Mouse (Mus musculus): ENCODE results near the gene Wdr6. TPM values are rescaled to one million over a fixed set of nuclear protein-coding genes. Genes with fewer than 3 reads are reported as not detected.

The Wdr6 gene
- polyA plus RNA-seq, 1 experiment from 2014 or later = 274 TPM

GRCm38 (mm10) chr9:108577025-108577424, 1.5 kb downstream of the Wdr6 start:
- Histone ChIP-seq H3K9ac (replicated peaks; ENCODE audit: low read length) (peak overlapping the region; percentile 94), H3K4me1 (ENCODE audit: control insufficient read depth, insufficient read depth, low read length) (peaks cover 51% of the 10 kb centered on the region), H3K9me3 (ENCODE audit: control insufficient read depth, low read length) (no peaks in the 10 kb centered on the region), H3K27ac (replicated peaks; ENCODE audit: low read depth, low read length) (0 out of 2 replicates have a peak overlapping the region, but pooled peaks have one; percentile 98), H3K4me3 (replicated peaks; ENCODE audit: low read depth, low read length) (peak overlapping the region; percentile 77), H3K4me2 (ENCODE audit: low read length) (peak overlapping the region; percentile 91), H3K36me3 (ENCODE audit: control insufficient read depth, insufficient read depth, low read length) (peaks cover 51% of the 10 kb centered on the region), H3K27me3 (ENCODE audit: control insufficient read depth, insufficient read depth, low read length) (no peaks in the 10 kb centered on the region)
- DNase-seq = no peak
- no peak for ATAC-seq (ENCODE audit: low FRiP score, low TSS enrichment)
- WGBS = 42% methylated on average over 6 of the region's 6 CpGs

- Histone ChIP-seq H3K4me3 (replicated peaks; ENCODE audit: low read depth, low read length) (peak overlapping the region; percentile 77; the same call in 1 of the 2 replicates), H3K27ac (replicated peaks; ENCODE audit: low read depth, low read length) (no peak overlapping the region), H3K4me1 (ENCODE audit: control insufficient read depth, insufficient read depth, low read length) (peaks cover 53% of the 10 kb centered on the region), H3K36me3 (ENCODE audit: control insufficient read depth, insufficient read depth, low read length) (peaks cover 58% of the 10 kb centered on the region), H3K4me2 (ENCODE audit: low read length) (peak overlapping the region; percentile 91), H3K27me3 (ENCODE audit: control insufficient read depth, insufficient read depth, low read length) (no peaks in the 10 kb centered on the region), H3K9ac (replicated peaks; ENCODE audit: low read length) (no peak overlapping the region; the same call in 1 of the 2 replicates), H3K9me3 (ENCODE audit: control insufficient read depth, low read length) (no peaks in the 10 kb centered on the region)
- ATAC-seq (ENCODE audit: low FRiP score, low TSS enrichment) (no peak), DNase-seq (no peak)
- 91% methylated on average over 37 of the region's 37 CpGs for WGBS
Measured at GRCm38 (mm10) chr9:108575321-108576297, 2.9 kb downstream of the Wdr6 start.

GRCm38 (mm10) chr9:108574921-108575320, 3.6 kb downstream of the Wdr6 start:
- no peak overlapping the region for H3K27ac ChIP-seq (replicated peaks; ENCODE audit: low read depth, low read length)
- H3K9me3 ChIP-seq (ENCODE audit: control insufficient read depth, low read length) = no peaks in the 10 kb centered on the region
- ATAC-seq (ENCODE audit: low FRiP score, low TSS enrichment) (no peak), DNase-seq (no peak)
- WGBS = 84% methylated on average over 12 of the region's 12 CpGs
- peaks cover 58% of the 10 kb centered on the region for H3K36me3 ChIP-seq (ENCODE audit: control insufficient read depth, insufficient read depth, low read length)
- no peak overlapping the region for H3K4me3 ChIP-seq (replicated peaks; ENCODE audit: low read depth, low read length)
- peaks cover 60% of the 10 kb centered on the region for H3K4me1 ChIP-seq (ENCODE audit: control insufficient read depth, insufficient read depth, low read length)
- no peaks in the 10 kb centered on the region for H3K27me3 ChIP-seq (ENCODE audit: control insufficient read depth, insufficient read depth, low read length)
- H3K4me2 ChIP-seq (ENCODE audit: low read length) = peak overlapping the region; percentile 29
- H3K9ac ChIP-seq (replicated peaks; ENCODE audit: low read length) = no peak overlapping the region; the same call in 1 of the 2 replicates

GRCm38 (mm10) chr9:108573774-108574690, 4.5 kb downstream of the Wdr6 start:
- peak overlapping the region; percentile 29; the same call in 1 of the 2 replicates for H3K4me2 ChIP-seq (ENCODE audit: low read length)
- 0 out of 2 replicates have a peak overlapping the region, but pooled peaks have one; percentile 26 for H3K27ac ChIP-seq (replicated peaks; ENCODE audit: low read depth, low read length)
- H3K9ac ChIP-seq (replicated peaks; ENCODE audit: low read length) = 0 out of 2 replicates have a peak overlapping the region, but pooled peaks have one; percentile 16
- no peak overlapping the region for H3K4me3 ChIP-seq (replicated peaks; ENCODE audit: low read depth, low read length)
- H3K27me3 ChIP-seq (ENCODE audit: control insufficient read depth, insufficient read depth, low read length) = no peaks in the 10 kb centered on the region
- no peaks in the 10 kb centered on the region for H3K9me3 ChIP-seq (ENCODE audit: control insufficient read depth, low read length)
- H3K4me1 ChIP-seq (ENCODE audit: control insufficient read depth, insufficient read depth, low read length) = peaks cover 57% of the 10 kb centered on the region
- WGBS = 49% methylated on average over 26 of the region's 26 CpGs
- H3K36me3 ChIP-seq (ENCODE audit: control insufficient read depth, insufficient read depth, low read length) = peaks cover 58% of the 10 kb centered on the region
- DNase-seq (peak; percentile 78), ATAC-seq (ENCODE audit: low FRiP score, low TSS enrichment) (no peak)

- H3K27me3 ChIP-seq (ENCODE audit: control insufficient read depth, insufficient read depth, low read length) = no peaks in the 10 kb centered on the region
- H3K4me1 ChIP-seq (ENCODE audit: control insufficient read depth, insufficient read depth, low read length) = peaks cover 57% of the 10 kb centered on the region
- peaks cover 58% of the 10 kb centered on the region for H3K36me3 ChIP-seq (ENCODE audit: control insufficient read depth, insufficient read depth, low read length)
- H3K9me3 ChIP-seq (ENCODE audit: control insufficient read depth, low read length) = no peaks in the 10 kb centered on the region
- H3K4me2 ChIP-seq (ENCODE audit: low read length) = no peak overlapping the region
- no peak overlapping the region for H3K4me3 ChIP-seq (replicated peaks; ENCODE audit: low read depth, low read length)
- H3K27ac ChIP-seq (replicated peaks; ENCODE audit: low read depth, low read length) = no peak overlapping the region
- no peak overlapping the region for H3K9ac ChIP-seq (replicated peaks; ENCODE audit: low read length)
- ATAC-seq (ENCODE audit: low FRiP score, low TSS enrichment) (no peak), DNase-seq (no peak)
- 78% methylated on average over 10 of the region's 10 CpGs for WGBS
Measured at GRCm38 (mm10) chr9:108572321-108572720, 6.2 kb downstream of the Wdr6 start.

GRCm38 (mm10) chr9:108571401-108571973, 7.1 kb downstream of the Wdr6 start:
- no peak overlapping the region for H3K4me2 ChIP-seq (ENCODE audit: low read length)
- no peak overlapping the region for H3K4me3 ChIP-seq (replicated peaks; ENCODE audit: low read depth, low read length)
- peaks cover 49% of the 10 kb centered on the region for H3K4me1 ChIP-seq (ENCODE audit: control insufficient read depth, insufficient read depth, low read length)
- H3K27me3 ChIP-seq (ENCODE audit: control insufficient read depth, insufficient read depth, low read length) = no peaks in the 10 kb centered on the region
- ATAC-seq (ENCODE audit: low FRiP score, low TSS enrichment) = no peak
- no peak for DNase-seq
- WGBS = 97% methylated on average over 16 of the region's 16 CpGs
- H3K9me3 ChIP-seq (ENCODE audit: control insufficient read depth, low read length) = no peaks in the 10 kb centered on the region
- no peak overlapping the region for H3K9ac ChIP-seq (replicated peaks; ENCODE audit: low read length)
- H3K36me3 ChIP-seq (ENCODE audit: control insufficient read depth, insufficient read depth, low read length) = peaks cover 58% of the 10 kb centered on the region
- H3K27ac ChIP-seq (replicated peaks; ENCODE audit: low read depth, low read length) = no peak overlapping the region

- peak overlapping the region; percentile 62 for H3K9ac ChIP-seq (replicated peaks; ENCODE audit: low read length)
- peaks cover 55% of the 10 kb centered on the region for H3K36me3 ChIP-seq (ENCODE audit: control insufficient read depth, insufficient read depth, low read length)
- WGBS = 1% methylated on average over 40 of the region's 40 CpGs
- peak; percentile 86 for DNase-seq
- H3K4me3 ChIP-seq (replicated peaks; ENCODE audit: low read depth, low read length) = peak overlapping the region; percentile 53
- H3K27ac ChIP-seq (replicated peaks; ENCODE audit: low read depth, low read length) = peak overlapping the region; percentile 60
- ATAC-seq (ENCODE audit: low FRiP score, low TSS enrichment) = 0 out of 2 replicates have a peak, but pooled peaks have one; percentile 1
- H3K27me3 ChIP-seq (ENCODE audit: control insufficient read depth, insufficient read depth, low read length) = no peaks in the 10 kb centered on the region
- H3K9me3 ChIP-seq (ENCODE audit: control insufficient read depth, low read length) = no peaks in the 10 kb centered on the region
- peak overlapping the region; percentile 97 for H3K4me2 ChIP-seq (ENCODE audit: low read length)
- peaks cover 45% of the 10 kb centered on the region for H3K4me1 ChIP-seq (ENCODE audit: control insufficient read depth, insufficient read depth, low read length)
Measured at GRCm38 (mm10) chr9:108570207-108570896, 8.2 kb downstream of the Wdr6 start.
